Mouse (Mus musculus) megakaryocyte, adult 5-6 weeks (primary cell): ENCODE results near the gene Psmd1. TPM values are rescaled to one million over a fixed set of nuclear protein-coding genes. Genes with fewer than 3 reads are reported as not detected.

Source experiments
- ATAC-seq: 2 replicates; pipeline ENCODE4 v1.8.0; 2016; ENCODE audit warnings: mild to moderate bottlenecking, inconsistent platforms; ENCODE audit not compliant: poor library complexity, severe bottlenecking
- total RNA-seq, 2 experiments: library from RNA; stranded (forward) in 1 of 2; stranded (reverse) in 1 of 2; fragments of 153-499, 151-499 nt in 1 of 2; fragments of 221-1000, 200-1000 nt in 1 of 2; gene quantifications; 2 replicates each; pipeline versions ENCODE4 v1.2.3 to v1.2.4; 2015 to 2017

Psmd1 gene
- total RNA-seq, 2 experiments from 2014 or later, result 58.4 to 89.5 TPM

GRCm38 (mm10) chr1:86154824-86155164 lies 90.6 kb downstream of the Psmd1 start:
- no peak for ATAC-seq

- no peak for ATAC-seq
Observed at GRCm38 (mm10) chr1:86156075-86156474, 91.9 kb downstream of the Psmd1 start.

- ATAC-seq, result no peak
Observed at GRCm38 (mm10) chr1:86156595-86156994, 92.4 kb downstream of the Psmd1 start.

GRCm38 (mm10) chr1:86160059-86160458 lies 95.9 kb downstream of the Psmd1 start:
- ATAC-seq, result no peak

- no peak for ATAC-seq
Observed at GRCm38 (mm10) chr1:86160479-86160878, 96.3 kb downstream of the Psmd1 start.

GRCm38 (mm10) chr1:86161061-86161460 lies 96.9 kb downstream of the Psmd1 start:
- ATAC-seq, result no peak

- no peak for ATAC-seq
Observed at GRCm38 (mm10) chr1:86174602-86175001, 110.4 kb downstream of the Psmd1 start.

GRCm38 (mm10) chr1:86176066-86176465 lies 111.9 kb downstream of the Psmd1 start:
- ATAC-seq, result no peak

GRCm38 (mm10) chr1:86178462-86179253 lies 114.5 kb downstream of the Psmd1 start:
- ATAC-seq, result peak; percentile 98

- ATAC-seq, result no peak
Observed at GRCm38 (mm10) chr1:86182004-86182709, 118.0 kb downstream of the Psmd1 start.

- ATAC-seq, result no peak
Observed at GRCm38 (mm10) chr1:86183577-86184263, 119.5 kb downstream of the Psmd1 start.

GRCm38 (mm10) chr1:86186762-86187161 lies 122.6 kb downstream of the Psmd1 start:
- peak; percentile 80 for ATAC-seq

- no peak for ATAC-seq
Observed at GRCm38 (mm10) chr1:86187856-86188255, 123.7 kb downstream of the Psmd1 start.

- ATAC-seq, result no peak
Observed at GRCm38 (mm10) chr1:86188271-86188670, 124.1 kb downstream of the Psmd1 start.

Other genes starting within 250 kb of the Psmd1 start
- 32.8 and 32.9 TPM in 2 replicates for gene Itm2c, start 170.1 kb upstream of the Psmd1 start, total RNA-seq (2015)
- gene Itm2c, start 170.1 kb upstream of the Psmd1 start, total RNA-seq (2017), result 77.9 and 83.6 TPM in 2 replicates
- gene 4933407L21Rik, start 135.9 kb upstream of the Psmd1 start, total RNA-seq (2015), result not detected in 2 replicates
- gene 4933407L21Rik, start 135.9 kb upstream of the Psmd1 start, total RNA-seq (2017), result 0.22 TPM in 1 of 2 replicates, not detected in the other
- gene Gpr55, start 103.4 kb upstream of the Psmd1 start, total RNA-seq (2015), result 0.07 TPM in 2 replicates
- gene Gpr55, start 103.4 kb upstream of the Psmd1 start, total RNA-seq (2017), result 0.33 and 0.53 TPM in 2 replicates
- not detected in 2 replicates for gene Spata3, start 47.6 kb upstream of the Psmd1 start, total RNA-seq (2015)
- not detected in 2 replicates for gene Spata3, start 47.6 kb upstream of the Psmd1 start, total RNA-seq (2017)
- not detected in 2 replicates for gene 2810459M11Rik, start 18.5 kb upstream of the Psmd1 start, total RNA-seq (2015)
- not detected in 2 replicates for gene 2810459M11Rik, start 18.5 kb upstream of the Psmd1 start, total RNA-seq (2017)
- gene Htr2b, start 47.6 kb downstream of the Psmd1 start, total RNA-seq (2015), result not detected in 2 replicates
- gene Htr2b, start 47.6 kb downstream of the Psmd1 start, total RNA-seq (2017), result not detected in 2 replicates
- 1.2 TPM in 1 of 2 replicates, not detected in the other for gene Gm21972, start 69.2 kb downstream of the Psmd1 start, total RNA-seq (2015)
- 0.84 and 4.3 TPM in 2 replicates for gene Gm21972, start 69.2 kb downstream of the Psmd1 start, total RNA-seq (2017)
- 2.1 and 2.8 TPM in 2 replicates for gene Armc9, start 90.4 kb downstream of the Psmd1 start, total RNA-seq (2015)
- 2.1 and 4.5 TPM in 2 replicates for gene Armc9, start 90.4 kb downstream of the Psmd1 start, total RNA-seq (2017)
- 0.27 and 0.36 TPM in 2 replicates for gene B3gnt7, start 238.4 kb downstream of the Psmd1 start, total RNA-seq (2015)
- not detected in 2 replicates for gene B3gnt7, start 238.4 kb downstream of the Psmd1 start, total RNA-seq (2017)